Mouse (Mus musculus) kidney, adult 2 months (tissue): ENCODE data around the gene Kcnk13. TPM values are rescaled to one million over a fixed set of nuclear protein-coding genes. Genes with fewer than 3 reads are reported as not detected.

ENCODE experiments used
- DNase-seq: peaks from one replicate; pipeline ENCODE4 v3.0.0; 2021
- H3K27ac ChIP-seq: fragments of 200-500 bp; 2 replicates; pipeline ENCODE4 v1.5.1; 2012; ENCODE audit warnings: low read depth, low read length, control low read depth, inconsistent platforms; ENCODE audit not compliant: insufficient read depth
- H3K27me3 ChIP-seq: fragments of 200-500 bp; replicated peaks from 2 replicates; pipeline ENCODE4 v1.6.1; 2012; ENCODE audit warnings: mild to moderate bottlenecking, moderate library complexity, low read length, inconsistent platforms; ENCODE audit not compliant: control insufficient read depth, insufficient read depth
- H3K36me3 ChIP-seq: fragments of 200-500 bp; 2 replicates; pipeline ENCODE4 v1.6.1; 2012; ENCODE audit warnings: mild to moderate bottlenecking, moderate library complexity, low read length, inconsistent platforms; ENCODE audit not compliant: control insufficient read depth, insufficient read depth
- H3K4me1 ChIP-seq: fragments of 200-500 bp; 2 replicates; pipeline ENCODE4 v1.6.1; 2011; ENCODE audit warnings: low read length; ENCODE audit not compliant: control insufficient read depth, insufficient read depth
- H3K4me3 ChIP-seq: fragments of 200-500 bp; 2 replicates; pipeline ENCODE4 v1.5.1; 2011; ENCODE audit warnings: mild to moderate bottlenecking, low read depth, low read length, control low read depth; ENCODE audit not compliant: insufficient read depth
- CTCF ChIP-seq: fragments of 200-500 bp; conservative IDR thresholded peaks from 2 replicates; pipeline ENCODE4 v1.5.1; 2011; ENCODE audit warnings: low read depth, mild to moderate bottlenecking, control low read depth, low read length, moderate library complexity, mixed read lengths; ENCODE audit not compliant: insufficient read depth, insufficient read length
- POLR2A ChIP-seq: fragments of 200-500 bp; IDR thresholded peaks from one replicate; pipeline ENCODE4 v1.6.1; 2011; ENCODE audit warnings: low read depth, low read length, control low read depth
- WGBS: fragments of 180-500 bp; shearing (Covaris S2); methylation state at CpG from one replicate; pipeline ENCODE4 v1.1.7; 2018; 5-methylcytosine and 5-hydroxymethylcytosine counted together
- polyA plus RNA-seq: library from polyadenylated mRNA; depleted of rRNA; stranded (reverse); fragments of >200 nt; gene quantifications from 2 replicates; pipeline ENCODE4 v1.2.3, GENCODE M21; 2012

Gene Kcnk13
- polyA plus RNA-seq, 1 experiment = 0.50 TPM

- DNase-seq = no peak
- Histone ChIP-seq H3K27me3 (no peaks in the 10 kb centered on the region), H3K4me1 (peaks cover 4% of the 10 kb centered on the region; the same call in 1 of the 2 replicates), H3K27ac (no peak overlapping the region), H3K4me3 (no peak overlapping the region), H3K36me3 (no peaks in the 10 kb centered on the region)
- TF ChIP-seq POLR2A = no peak
- TF ChIP-seq CTCF = no peak
- WGBS = 79% methylated on average over 8 of the region's 8 CpGs
Observed at GRCm38 (mm10) chr12:99942441-99942840, 21.9 kb upstream of the Kcnk13 start.

GRCm38 (mm10) chr12:99952928-99953327 is 11.4 kb upstream of the Kcnk13 start:
- DNase-seq = peak; percentile 42

DNA sequence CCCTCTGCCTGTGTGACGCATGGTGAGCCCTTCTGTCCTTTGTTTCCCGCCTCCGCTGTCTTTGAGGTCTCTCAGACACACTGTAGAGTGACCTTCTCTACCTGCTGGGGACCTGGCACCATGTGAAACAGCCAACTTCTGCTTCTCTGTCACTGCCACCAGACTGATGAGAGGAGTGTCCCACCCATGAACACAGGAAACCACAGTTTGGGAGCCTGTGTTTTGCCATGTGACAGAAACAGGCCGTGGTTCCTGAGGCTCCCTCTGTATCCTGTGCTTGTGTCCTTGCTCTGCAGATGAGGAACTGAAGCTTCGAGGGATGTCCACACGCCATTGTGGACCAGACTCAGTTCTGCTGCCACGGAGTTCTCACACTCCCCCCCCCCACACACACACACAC is 7.9 kb upstream of the Kcnk13 start:
- Histone ChIP-seq H3K4me3 (no peak overlapping the region), H3K27ac (no peak overlapping the region), H3K36me3 (no peaks in the 10 kb centered on the region), H3K27me3 (no peaks in the 10 kb centered on the region), H3K4me1 (no peaks in the 10 kb centered on the region)
- no peak for DNase-seq
- TF ChIP-seq CTCF (no peak), POLR2A (no peak)
- 86% methylated on average over 7 of the region's 7 CpGs for WGBS

More at GRCm38 (mm10) chr12:99952928-99953327, 11.4 kb upstream of the Kcnk13 start:
- H3K36me3 ChIP-seq = no peaks in the 10 kb centered on the region
- H3K27ac ChIP-seq = no peak overlapping the region
- WGBS = 65% methylated on average over 7 of the region's 7 CpGs
- H3K4me3 ChIP-seq = no peak overlapping the region
- TF ChIP-seq CTCF (peak; percentile 41), POLR2A (no peak)
- H3K4me1 ChIP-seq = no peaks in the 10 kb centered on the region
- no peaks in the 10 kb centered on the region for H3K27me3 ChIP-seq

- DNase-seq = peak; percentile 38
- Histone ChIP-seq H3K27me3 (no peaks in the 10 kb centered on the region), H3K36me3 (no peaks in the 10 kb centered on the region), H3K4me1 (no peaks in the 10 kb centered on the region), H3K4me3 (no peak overlapping the region), H3K27ac (no peak overlapping the region)
- TF ChIP-seq CTCF (no peak), POLR2A (no peak)
- 50% methylated on average over 9 of the region's 9 CpGs for WGBS
Observed at GRCm38 (mm10) chr12:99958068-99959060, 5.9 kb upstream of the Kcnk13 start.

GRCm38 (mm10) chr12:99959291-99959690 is 5.0 kb upstream of the Kcnk13 start:
- no peaks in the 10 kb centered on the region for H3K36me3 ChIP-seq
- no peak overlapping the region for H3K4me3 ChIP-seq
- DNase-seq = no peak
- TF ChIP-seq POLR2A (no peak), CTCF (no peak)
- no peaks in the 10 kb centered on the region for H3K4me1 ChIP-seq
- no peak overlapping the region for H3K27ac ChIP-seq
- H3K27me3 ChIP-seq = no peaks in the 10 kb centered on the region

GRCm38 (mm10) chr12:99959930-99960329 is 4.4 kb upstream of the Kcnk13 start:
- no peak for DNase-seq
- 22% methylated on average over 10 of the region's 10 CpGs for WGBS
- 0 out of 2 replicates have a peak, but pooled peaks cover under 1% of the 10 kb centered on the region for H3K4me1 ChIP-seq
- no peak overlapping the region for H3K27ac ChIP-seq
- H3K4me3 ChIP-seq = no peak overlapping the region
- no peaks in the 10 kb centered on the region for H3K27me3 ChIP-seq
- TF ChIP-seq POLR2A = no peak
- TF ChIP-seq CTCF = no peak
- no peaks in the 10 kb centered on the region for H3K36me3 ChIP-seq

GRCm38 (mm10) chr12:99960675-99961074 is 3.6 kb upstream of the Kcnk13 start:
- H3K4me1 ChIP-seq = 0 out of 2 replicates have a peak, but pooled peaks cover 4% of the 10 kb centered on the region
- H3K27ac ChIP-seq = no peak overlapping the region
- H3K36me3 ChIP-seq = no peaks in the 10 kb centered on the region
- TF ChIP-seq CTCF (no peak), POLR2A (no peak)
- H3K27me3 ChIP-seq = no peaks in the 10 kb centered on the region
- WGBS = 92% methylated on average over 7 of the region's 7 CpGs
- no peak overlapping the region for H3K4me3 ChIP-seq
- DNase-seq = no peak
